Mouse (Mus musculus): ENCODE results near the gene Tardbp.

Gene Tardbp

GRCm38 (mm10) chr4:148602357-148603120 lies 24.3 kb downstream of the Tardbp start, which contains the start of gene Masp2:
Gene Masp2 (plus strand): TSS chr4:148602554.
- DNase-seq (ENCODE audit: low spot score): no peak

- no peak for DNase-seq (ENCODE audit: low spot score)
These were observed 24.9 kb downstream of the Tardbp start for GRCm38 (mm10) chr4:148601871-148602270.

- DNase-seq (ENCODE audit: low spot score): no peak
These were observed 26.5 kb downstream of the Tardbp start for GRCm38 (mm10) chr4:148600316-148600715.

- DNase-seq (ENCODE audit: low spot score): no peak
These were observed 28.0 kb downstream of the Tardbp start for GRCm38 (mm10) chr4:148598826-148599225.

- DNase-seq (ENCODE audit: low spot score): no peak
These were observed 30.1 kb downstream of the Tardbp start for GRCm38 (mm10) chr4:148596731-148597130.

GRCm38 (mm10) chr4:148595916-148596315 lies 30.9 kb downstream of the Tardbp start:
- DNase-seq (ENCODE audit: low spot score): peak; percentile 60

GRCm38 (mm10) chr4:148593996-148594395 lies 32.8 kb downstream of the Tardbp start:
- no peak for DNase-seq (ENCODE audit: low spot score)

GRCm38 (mm10) chr4:148591637-148592380 lies 35.0 kb downstream of the Tardbp start:
- peak; percentile 34 for DNase-seq (ENCODE audit: low spot score)

- peak; percentile 97 for DNase-seq (ENCODE audit: low spot score)
These were observed 35.6 kb downstream of the Tardbp start, which contains the start of gene Srm for GRCm38 (mm10) chr4:148591171-148591630. Gene Srm (plus strand): TSS chr4:148591503.

- DNase-seq (ENCODE audit: low spot score): peak; percentile 28
These were observed 36.2 kb downstream of the Tardbp start for GRCm38 (mm10) chr4:148590421-148591170.

GRCm38 (mm10) chr4:148589565-148589964 lies 37.3 kb downstream of the Tardbp start:
- DNase-seq (ENCODE audit: low spot score): no peak

- no peak for DNase-seq (ENCODE audit: low spot score)
These were observed 38.0 kb downstream of the Tardbp start for GRCm38 (mm10) chr4:148588793-148589192.

GRCm38 (mm10) chr4:148586648-148587047 lies 40.2 kb downstream of the Tardbp start:
- DNase-seq (ENCODE audit: low spot score): no peak

- no peak for DNase-seq (ENCODE audit: low spot score)
These were observed 43.6 kb downstream of the Tardbp start for GRCm38 (mm10) chr4:148583257-148583656.

GRCm38 (mm10) chr4:148581422-148581821 lies 45.4 kb downstream of the Tardbp start:
- DNase-seq (ENCODE audit: low spot score): no peak

- no peak for DNase-seq (ENCODE audit: low spot score)
These were observed 46.1 kb downstream of the Tardbp start for GRCm38 (mm10) chr4:148580765-148581164.

- DNase-seq (ENCODE audit: low spot score): no peak
These were observed 53.6 kb downstream of the Tardbp start for GRCm38 (mm10) chr4:148573222-148573621.

GRCm38 (mm10) chr4:148570693-148571295 lies 56.0 kb downstream of the Tardbp start:
- no peak for DNase-seq (ENCODE audit: low spot score)

- no peak for DNase-seq (ENCODE audit: low spot score)
These were observed 56.7 kb downstream of the Tardbp start for GRCm38 (mm10) chr4:148570138-148570537.

GRCm38 (mm10) chr4:148563595-148563994 lies 63.2 kb downstream of the Tardbp start:
- DNase-seq (ENCODE audit: low spot score): no peak

GRCm38 (mm10) chr4:148562676-148563075 lies 64.1 kb downstream of the Tardbp start:
- no peak for DNase-seq (ENCODE audit: low spot score)
